Mouse (Mus musculus): Measurements from ENCODE around the gene Plxna2.

Plxna2 gene

GRCm38 (mm10) chr1:194704171-194704855, 86.3 kb downstream of the Plxna2 start:
- DNase-seq (ENCODE audit: low spot score): no peak

- no peak for DNase-seq (ENCODE audit: low spot score)
Observed at GRCm38 (mm10) chr1:194706566-194706965, 88.5 kb downstream of the Plxna2 start.

GRCm38 (mm10) chr1:194712373-194712772, 94.4 kb downstream of the Plxna2 start:
- DNase-seq (ENCODE audit: low spot score): no peak

- DNase-seq (ENCODE audit: low spot score): no peak
Observed at GRCm38 (mm10) chr1:194714138-194715031, 96.4 kb downstream of the Plxna2 start.

GRCm38 (mm10) chr1:194717451-194717874, 99.4 kb downstream of the Plxna2 start:
- no peak for DNase-seq (ENCODE audit: low spot score)

GRCm38 (mm10) chr1:194720406-194720805, 102.4 kb downstream of the Plxna2 start:
- DNase-seq (ENCODE audit: low spot score): no peak

- no peak for DNase-seq (ENCODE audit: low spot score)
Observed at GRCm38 (mm10) chr1:194721260-194721659, 103.2 kb downstream of the Plxna2 start.

GRCm38 (mm10) chr1:194722329-194722728, 104.3 kb downstream of the Plxna2 start:
- peak; percentile 53 for DNase-seq (ENCODE audit: low spot score)

GRCm38 (mm10) chr1:194734836-194735235, 116.8 kb downstream of the Plxna2 start:
- no peak for DNase-seq (ENCODE audit: low spot score)

- DNase-seq (ENCODE audit: low spot score): no peak
Observed at GRCm38 (mm10) chr1:194739894-194740293, 121.9 kb downstream of the Plxna2 start.

- no peak for DNase-seq (ENCODE audit: low spot score)
Observed at GRCm38 (mm10) chr1:194742901-194743422, 124.9 kb downstream of the Plxna2 start.

GRCm38 (mm10) chr1:194745177-194745934, 127.3 kb downstream of the Plxna2 start:
- no peak for DNase-seq (ENCODE audit: low spot score)

GRCm38 (mm10) chr1:194746332-194747249, 128.6 kb downstream of the Plxna2 start:
- DNase-seq (ENCODE audit: low spot score): peak; percentile 58

- no peak for DNase-seq (ENCODE audit: low spot score)
Observed at GRCm38 (mm10) chr1:194747258-194747657, 129.2 kb downstream of the Plxna2 start.

- no peak for DNase-seq (ENCODE audit: low spot score)
Observed at GRCm38 (mm10) chr1:194753168-194753567, 135.2 kb downstream of the Plxna2 start.

GRCm38 (mm10) chr1:194756001-194756400, 138.0 kb downstream of the Plxna2 start:
- no peak for DNase-seq (ENCODE audit: low spot score)

GRCm38 (mm10) chr1:194756409-194756808, 138.4 kb downstream of the Plxna2 start:
- no peak for DNase-seq (ENCODE audit: low spot score)

- no peak for DNase-seq (ENCODE audit: low spot score)
Observed at GRCm38 (mm10) chr1:194756863-194757262, 138.8 kb downstream of the Plxna2 start.

- no peak for DNase-seq (ENCODE audit: low spot score)
Observed at GRCm38 (mm10) chr1:194761432-194762212, 143.6 kb downstream of the Plxna2 start.

- DNase-seq (ENCODE audit: low spot score): no peak
Observed at GRCm38 (mm10) chr1:194762896-194763295, 144.9 kb downstream of the Plxna2 start.
